Mouse (Mus musculus) gonadal fat pad, adult 2 months (tissue): ENCODE results near the gene Kpna2. TPM values are rescaled to one million over a fixed set of nuclear protein-coding genes. Genes with fewer than 3 reads are reported as not detected.

Source experiments
- DNase-seq: peaks from one replicate; pipeline ENCODE4 v3.0.0-alpha.2; 2012; ENCODE audit warnings: low read depth
- polyA plus RNA-seq: library from polyadenylated mRNA; depleted of rRNA; stranded (reverse); fragments of >200 nt; gene quantifications from 2 replicates; pipeline ENCODE4 v1.2.3, GENCODE M21; 2012; rRNA removed

Kpna2 gene
- polyA plus RNA-seq, 1 experiment: 16.0 TPM

- DNase-seq: no peak
Observed at GRCm38 (mm10) chr11:106982351-106982750, 17.0 kb downstream of the Kpna2 start.

GRCm38 (mm10) chr11:106981787-106982186, 17.6 kb downstream of the Kpna2 start:
- DNase-seq: no peak

- no peak for DNase-seq
Observed at GRCm38 (mm10) chr11:106980455-106980854, 18.9 kb downstream of the Kpna2 start.

- no peak for DNase-seq
Observed at GRCm38 (mm10) chr11:106976194-106976593, 23.1 kb downstream of the Kpna2 start.

- no peak for DNase-seq
Observed at GRCm38 (mm10) chr11:106975419-106976177, 23.7 kb downstream of the Kpna2 start.

- DNase-seq: no peak
Observed at GRCm38 (mm10) chr11:106974440-106974839, 24.9 kb downstream of the Kpna2 start.

- no peak for DNase-seq
Observed at GRCm38 (mm10) chr11:106973016-106973415, 26.3 kb downstream of the Kpna2 start.

- no peak for DNase-seq
Observed at GRCm38 (mm10) chr11:106969798-106970197, 29.5 kb downstream of the Kpna2 start.

GRCm38 (mm10) chr11:106967630-106968029, 31.7 kb downstream of the Kpna2 start:
- no peak for DNase-seq

- DNase-seq: no peak
Observed at GRCm38 (mm10) chr11:106965881-106966280, 33.5 kb downstream of the Kpna2 start.

GRCm38 (mm10) chr11:106962310-106962709, 37.0 kb downstream of the Kpna2 start:
- DNase-seq: no peak

- no peak for DNase-seq
Observed at GRCm38 (mm10) chr11:106961471-106962081, 37.8 kb downstream of the Kpna2 start.

GRCm38 (mm10) chr11:106959121-106959520, 40.2 kb downstream of the Kpna2 start:
- no peak for DNase-seq

GRCm38 (mm10) chr11:106958407-106959071, 40.8 kb downstream of the Kpna2 start:
- no peak for DNase-seq

GRCm38 (mm10) chr11:106957271-106957980, 41.9 kb downstream of the Kpna2 start:
- DNase-seq: no peak

- DNase-seq: no peak
Observed at GRCm38 (mm10) chr11:106954566-106954965, 44.8 kb downstream of the Kpna2 start.

GRCm38 (mm10) chr11:106954116-106954515, 45.2 kb downstream of the Kpna2 start:
- DNase-seq: no peak

Other genes starting within 250 kb of the Kpna2 start
- 62.5 and 77.5 TPM in 2 replicates for gene Pecam1, start 248.9 kb downstream of the Kpna2 start, polyA plus RNA-seq
- gene Milr1, start 248.3 kb downstream of the Kpna2 start, polyA plus RNA-seq: 0.82 and 0.93 TPM in 2 replicates
- 4.4 and 5.1 TPM in 2 replicates for gene Polg2, start 220.0 kb downstream of the Kpna2 start, polyA plus RNA-seq
- 362 and 416 TPM in 2 replicates for gene Ddx5, start 210.4 kb downstream of the Kpna2 start, polyA plus RNA-seq
- gene Cep95, start 210.3 kb downstream of the Kpna2 start, polyA plus RNA-seq: 4.3 and 4.5 TPM in 2 replicates
- gene Smurf2, start 78.8 kb downstream of the Kpna2 start, polyA plus RNA-seq: 10.0 and 14.1 TPM in 2 replicates
- gene 1810010H24Rik, start 26.1 kb upstream of the Kpna2 start, polyA plus RNA-seq: 3.9 and 4.5 TPM in 2 replicates
- gene Bptf, start 132.6 kb upstream of the Kpna2 start, polyA plus RNA-seq: 16.7 and 22.4 TPM in 2 replicates
- 7.6 and 8.5 TPM in 2 replicates for gene Nol11, start 189.8 kb upstream of the Kpna2 start, polyA plus RNA-seq